Mouse (Mus musculus): ENCODE measurements around the gene Ush1g.

DNA sequence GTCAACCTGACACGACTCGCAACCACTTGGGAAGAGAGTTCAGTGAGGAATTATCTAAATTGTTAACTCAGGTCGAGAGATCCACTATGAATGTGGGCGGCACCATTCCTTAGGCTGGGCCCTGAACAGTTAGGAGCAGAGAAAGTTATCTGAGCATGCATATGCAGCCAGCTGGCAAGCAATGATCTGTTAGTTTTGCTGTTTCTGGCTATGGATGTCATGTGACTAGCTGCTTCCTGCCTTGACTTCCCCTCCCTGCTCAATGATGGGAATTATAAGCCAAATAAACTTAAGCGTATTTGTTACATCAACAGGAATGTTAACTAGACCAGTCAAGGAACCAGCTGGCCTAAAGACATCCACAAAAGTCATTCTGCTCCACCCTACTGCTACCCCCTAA is 31.5 kb upstream of the Ush1g start:
- TF ChIP-seq GATA1 (IDR thresholded peaks at IDR 0.05; ENCODE audit: low read length), result no peak
- TF ChIP-seq TAL1 (IDR thresholded peaks at IDR 0.05; ENCODE audit: low read length), result no peak

All from erythroblast, embryonic 14.5 days (primary cell).